Mouse (Mus musculus): Measurements from ENCODE around the gene Cd68. TPM values are rescaled to one million over a fixed set of nuclear protein-coding genes. Genes with fewer than 3 reads are reported as not detected.
A peak's percentile ranks its signal among the peaks of the same experiment; 100 is the strongest.

Cd68 gene
- 10.3 and 12.2 TPM in 2 replicates for polyA plus RNA-seq (2015; fragmentation: Nextera tagmentation; extraction: Ambion mirVana)

DNA sequence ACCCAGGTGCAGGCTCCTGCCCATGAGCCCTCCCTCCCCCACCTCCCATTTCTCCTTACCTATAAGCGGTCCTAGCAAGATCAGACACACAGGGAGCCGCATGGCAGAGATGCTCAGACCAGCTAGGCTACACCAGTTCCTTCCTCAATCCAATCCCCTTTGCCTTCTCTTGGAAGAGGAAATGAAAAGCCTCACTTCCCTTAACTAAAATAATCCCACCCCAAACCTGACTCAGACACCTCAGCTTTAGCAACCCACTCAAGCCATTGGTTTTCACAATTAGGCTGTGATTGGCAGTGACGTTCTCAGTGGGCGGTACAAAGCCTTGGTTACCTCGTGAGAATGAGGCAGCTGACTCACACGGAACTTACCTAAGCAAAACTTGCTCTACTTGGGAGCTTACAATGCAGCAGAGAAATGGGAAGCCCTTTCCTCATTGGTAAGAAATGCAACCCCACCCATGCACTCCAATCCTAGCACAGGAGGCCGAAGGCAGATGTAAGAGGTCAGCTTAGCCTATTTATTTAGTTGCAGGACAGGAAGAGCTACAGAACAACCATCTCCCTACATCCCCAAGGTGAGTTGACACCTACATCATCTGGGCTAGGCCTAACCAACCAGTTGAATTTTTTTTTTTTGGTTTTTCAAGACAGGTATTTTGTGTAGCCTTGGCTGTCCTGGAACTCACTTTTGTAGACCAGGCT lies at the start of gene Cd68:
TSS of gene Cd68 (minus strand) at position 193 of the 704 bp plus-strand sequence.
- Histone ChIP-seq H3K9ac (no peak within 1 kb of the TSS), H3K4me1 (replicated peaks) (peaks cover 37% of the 10 kb centered on the region), H3K27me3 (no peaks in the 10 kb centered on the region), H3K27ac (replicated peaks) (no peak within 1 kb of the TSS), H3K36me3 (peaks cover 62% of the 10 kb centered on the region), H3K4me2 (no peak within 1 kb of the TSS), H3K9me3 (no peaks in the 10 kb centered on the region), H3K4me3 (no peak within 1 kb of the TSS)
- no peak for ATAC-seq (ENCODE audit: low FRiP score, low read depth)
- 40% methylated on average over 7 of the region's 7 CpGs for WGBS

GRCm38 (mm10) chr11:69715482-69715881 lies 49.5 kb upstream of the Cd68 start:
- no peak overlapping the region for H3K27ac ChIP-seq (replicated peaks)
- no peaks in the 10 kb centered on the region for H3K9me3 ChIP-seq
- H3K36me3 ChIP-seq = no peaks in the 10 kb centered on the region
- no peak overlapping the region for H3K9ac ChIP-seq
- H3K4me3 ChIP-seq = no peak overlapping the region
- 56% methylated on average over 9 of the region's 9 CpGs for WGBS
- no peak overlapping the region for H3K4me2 ChIP-seq
- ATAC-seq (ENCODE audit: low FRiP score, low read depth) = no peak
- no peaks in the 10 kb centered on the region for H3K27me3 ChIP-seq
- no peaks in the 10 kb centered on the region for H3K4me1 ChIP-seq (replicated peaks)

DNA sequence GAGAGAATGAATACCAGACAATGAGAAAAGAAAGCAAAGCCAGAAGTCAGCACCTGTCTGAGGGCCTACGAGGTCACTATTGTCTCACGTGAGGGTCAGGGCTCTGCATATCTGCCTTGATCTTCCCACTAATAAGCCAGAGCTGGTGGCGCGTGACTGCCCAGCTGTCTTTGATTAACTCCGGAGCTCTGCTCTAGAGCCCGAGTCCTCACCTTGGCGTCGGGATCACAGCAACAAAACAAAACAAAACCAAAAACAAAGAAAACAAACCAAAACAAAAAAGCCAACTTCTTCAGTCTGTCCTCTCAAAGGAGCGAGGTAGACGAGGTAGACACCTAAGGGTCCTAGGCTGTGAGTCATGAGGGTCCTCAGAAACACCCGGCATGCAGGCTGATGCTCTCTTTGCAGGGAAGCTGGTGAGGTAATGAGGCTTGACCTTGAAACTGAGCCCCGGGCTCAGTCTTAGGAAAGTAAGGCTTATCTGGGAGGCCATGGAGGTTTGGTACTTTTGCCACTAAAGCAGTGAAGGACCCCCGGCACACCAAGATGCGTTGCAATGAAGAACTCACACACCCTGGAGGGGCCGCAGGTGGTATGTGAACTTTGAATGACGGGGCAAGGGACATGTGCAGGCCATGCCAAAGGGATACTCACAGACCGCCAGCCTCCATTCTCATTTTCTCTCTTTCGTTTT lies 48.8 kb upstream of the Cd68 start:
- no peaks in the 10 kb centered on the region for H3K9me3 ChIP-seq
- H3K9ac ChIP-seq = no peak overlapping the region
- H3K27ac ChIP-seq (replicated peaks) = no peak overlapping the region
- H3K4me2 ChIP-seq = no peak overlapping the region
- no peaks in the 10 kb centered on the region for H3K36me3 ChIP-seq
- 71% methylated on average over 18 of the region's 18 CpGs for WGBS
- H3K4me1 ChIP-seq (replicated peaks) = no peaks in the 10 kb centered on the region
- H3K4me3 ChIP-seq = no peak overlapping the region
- no peaks in the 10 kb centered on the region for H3K27me3 ChIP-seq
- ATAC-seq (ENCODE audit: low FRiP score, low read depth) = no peak

DNA sequence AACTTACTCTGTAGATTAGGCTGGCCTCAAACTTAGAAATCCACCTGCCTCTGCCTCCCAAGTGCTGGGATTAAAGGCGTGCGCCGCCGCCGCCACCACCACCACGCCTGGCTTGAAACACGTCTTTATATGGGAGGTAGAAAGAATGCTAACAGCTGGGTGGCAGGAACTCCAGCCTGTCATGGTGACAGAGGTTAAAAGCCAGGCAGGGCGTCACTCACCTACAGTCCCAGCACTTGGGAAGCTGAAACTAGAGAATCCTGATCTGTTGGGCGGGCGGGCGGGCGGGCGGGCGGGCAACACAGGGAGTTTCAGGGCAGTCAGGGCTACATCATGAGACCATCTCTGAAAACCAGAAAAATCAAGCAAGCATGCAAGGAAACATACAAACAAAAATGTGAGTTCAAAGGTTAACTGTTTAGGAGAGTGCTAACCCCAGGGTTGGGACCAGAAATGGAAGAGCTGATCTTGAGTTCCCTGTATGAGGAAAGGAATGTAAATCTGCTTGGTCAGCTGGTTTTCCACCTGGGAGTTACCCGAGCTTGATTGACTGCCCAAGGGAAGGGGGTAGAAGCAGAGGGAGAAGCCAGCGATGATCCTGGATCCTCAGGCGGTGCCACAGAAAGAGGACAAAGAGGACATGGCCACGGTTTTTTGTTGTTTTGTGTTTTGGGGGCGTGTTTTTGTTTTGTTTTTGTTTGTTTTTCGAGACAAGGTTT lies 47.2 kb upstream of the Cd68 start:
- Histone ChIP-seq H3K36me3 (no peaks in the 10 kb centered on the region), H3K27ac (replicated peaks) (no peak overlapping the region), H3K27me3 (no peaks in the 10 kb centered on the region), H3K4me2 (no peak overlapping the region), H3K4me1 (replicated peaks) (0 out of 2 replicates have a peak, but pooled peaks cover 3% of the 10 kb centered on the region), H3K4me3 (no peak overlapping the region), H3K9me3 (no peaks in the 10 kb centered on the region), H3K9ac (no peak overlapping the region)
- WGBS = 84% methylated on average over 20 of the region's 20 CpGs
- no peak for ATAC-seq (ENCODE audit: low FRiP score, low read depth)

GRCm38 (mm10) chr11:69711082-69711481 lies 45.1 kb upstream of the Cd68 start:
- no peaks in the 10 kb centered on the region for H3K27me3 ChIP-seq
- no peak overlapping the region for H3K9ac ChIP-seq
- H3K4me1 ChIP-seq (replicated peaks) = peaks cover 8% of the 10 kb centered on the region; the same call in 1 of the 2 replicates
- H3K36me3 ChIP-seq = no peaks in the 10 kb centered on the region
- WGBS = 86% methylated on average over 2 of the region's 2 CpGs
- H3K4me2 ChIP-seq = no peak overlapping the region
- no peak overlapping the region for H3K27ac ChIP-seq (replicated peaks)
- no peak overlapping the region for H3K4me3 ChIP-seq
- H3K9me3 ChIP-seq = no peaks in the 10 kb centered on the region
- ATAC-seq (ENCODE audit: low FRiP score, low read depth) = no peak

DNA sequence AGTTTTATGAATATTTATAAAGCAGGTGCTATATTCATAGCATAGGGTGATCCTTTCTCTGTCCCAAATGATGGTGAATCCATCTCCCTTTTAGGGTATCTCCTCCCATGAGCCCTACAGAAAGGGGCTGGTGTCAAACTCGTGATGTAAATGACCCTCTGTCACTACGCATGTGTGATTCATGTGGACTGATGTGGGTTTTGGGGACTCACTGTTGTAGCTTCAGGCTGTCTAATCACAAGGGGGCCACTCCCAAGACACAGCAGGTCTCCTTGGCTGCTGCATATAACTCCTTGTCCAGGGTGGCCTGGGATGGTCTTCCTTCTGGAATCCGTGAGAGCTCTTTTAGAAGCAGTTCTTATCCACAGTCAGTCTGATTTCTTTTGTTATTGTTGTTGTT lies 44.5 kb upstream of the Cd68 start:
- ATAC-seq (ENCODE audit: low FRiP score, low read depth) = no peak
- Histone ChIP-seq H3K4me2 (no peak overlapping the region), H3K36me3 (no peaks in the 10 kb centered on the region), H3K4me1 (replicated peaks) (peaks cover 8% of the 10 kb centered on the region; the same call in 1 of the 2 replicates), H3K27me3 (no peaks in the 10 kb centered on the region), H3K9me3 (no peaks in the 10 kb centered on the region), H3K4me3 (no peak overlapping the region), H3K27ac (replicated peaks) (no peak overlapping the region), H3K9ac (no peak overlapping the region)
- WGBS = 57% methylated on average over 3 of the region's 3 CpGs

- 54% methylated on average over 11 of the region's 11 CpGs for WGBS
- ATAC-seq (ENCODE audit: low FRiP score, low read depth) = no peak
- Histone ChIP-seq H3K4me1 (replicated peaks) (peaks cover 8% of the 10 kb centered on the region; the same call in 1 of the 2 replicates), H3K4me2 (no peak overlapping the region), H3K9ac (no peak overlapping the region), H3K27ac (replicated peaks) (no peak overlapping the region), H3K9me3 (no peaks in the 10 kb centered on the region), H3K4me3 (no peak overlapping the region), H3K27me3 (no peaks in the 10 kb centered on the region), H3K36me3 (no peaks in the 10 kb centered on the region)
Measured at GRCm38 (mm10) chr11:69709554-69710446, 43.8 kb upstream of the Cd68 start.

GRCm38 (mm10) chr11:69708614-69709265 lies 42.8 kb upstream of the Cd68 start:
- H3K36me3 ChIP-seq = no peaks in the 10 kb centered on the region
- ATAC-seq (ENCODE audit: low FRiP score, low read depth) = no peak
- H3K27me3 ChIP-seq = no peaks in the 10 kb centered on the region
- H3K27ac ChIP-seq (replicated peaks) = no peak overlapping the region
- no peak overlapping the region for H3K4me3 ChIP-seq
- peaks cover 8% of the 10 kb centered on the region; the same call in 1 of the 2 replicates for H3K4me1 ChIP-seq (replicated peaks)
- 85% methylated on average over 3 of the region's 3 CpGs for WGBS
- no peaks in the 10 kb centered on the region for H3K9me3 ChIP-seq
- no peak overlapping the region for H3K4me2 ChIP-seq
- H3K9ac ChIP-seq = no peak overlapping the region

GRCm38 (mm10) chr11:69707873-69708381 lies 42.0 kb upstream of the Cd68 start:
- no peak for ATAC-seq (ENCODE audit: low FRiP score, low read depth)
- no peaks in the 10 kb centered on the region for H3K27me3 ChIP-seq

DNA sequence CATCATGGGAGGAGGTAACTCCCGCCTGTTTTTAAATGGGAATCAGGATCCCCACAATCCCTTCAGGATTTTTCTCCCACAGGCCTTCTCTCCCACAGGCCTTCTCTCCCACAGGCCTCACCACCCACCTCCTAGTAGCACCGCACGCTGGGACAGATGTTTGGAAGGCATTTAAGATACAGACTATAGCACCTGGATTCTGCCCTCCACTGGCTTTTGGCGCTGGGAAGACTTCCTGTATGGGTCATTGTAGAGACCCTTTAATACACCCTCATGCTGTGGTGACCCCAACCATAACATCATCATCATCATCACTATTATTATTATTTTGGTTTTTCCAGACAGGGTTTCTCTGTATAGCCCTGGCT lies 41.5 kb upstream of the Cd68 start:
- Histone ChIP-seq H3K36me3 (no peaks in the 10 kb centered on the region), H3K27me3 (no peaks in the 10 kb centered on the region), H3K4me3 (no peak overlapping the region), H3K9ac (no peak overlapping the region), H3K4me2 (no peak overlapping the region), H3K4me1 (replicated peaks) (peaks cover 8% of the 10 kb centered on the region; the same call in 1 of the 2 replicates), H3K27ac (replicated peaks) (peak overlapping the region; percentile 57), H3K9me3 (no peaks in the 10 kb centered on the region)
- WGBS = 82% methylated on average over 4 of the region's 4 CpGs
- ATAC-seq (ENCODE audit: low FRiP score, low read depth) = no peak

More at GRCm38 (mm10) chr11:69707873-69708381, 42.0 kb upstream of the Cd68 start:
- Histone ChIP-seq H3K9ac (no peak overlapping the region), H3K36me3 (no peaks in the 10 kb centered on the region), H3K4me3 (no peak overlapping the region), H3K4me2 (no peak overlapping the region), H3K4me1 (replicated peaks) (peaks cover 8% of the 10 kb centered on the region; the same call in 1 of the 2 replicates), H3K27ac (replicated peaks) (no peak overlapping the region), H3K9me3 (no peaks in the 10 kb centered on the region)
- WGBS = 86% methylated on average over 4 of the region's 4 CpGs
